Mouse (Mus musculus): ENCODE data around the gene Zc2hc1c. TPM values are rescaled to one million over a fixed set of nuclear protein-coding genes. Genes with fewer than 3 reads are reported as not detected.
A peak's percentile ranks its signal among the peaks of the same experiment; 100 is the strongest.

Zc2hc1c gene
- total and polyA plus RNA-seq, 3 experiments, result 0.04 to 0.39 TPM; not detected in 1

GRCm38 (mm10) chr12:85270319-85270718 lies 18.1 kb upstream of the Zc2hc1c start, which contains the start of gene Mlh3 (continued):
- TF ChIP-seq NRF1 (IDR thresholded peaks at IDR 0.05; ENCODE audit: insufficient read depth, low read depth, low read length, poor library complexity, severe bottlenecking) (peak; percentile 95), TAL1 (IDR thresholded peaks at IDR 0.05; ENCODE audit: low read length) (no peak), SMC3 (IDR thresholded peaks at IDR 0.05; ENCODE audit: low read depth, low read length) (no peak), ETS1 (IDR thresholded peaks at IDR 0.05; ENCODE audit: low read depth, low read length) (no peak), MAFK (IDR thresholded peaks at IDR 0.05; ENCODE audit: borderline replicate concordance, low read depth, low read length) (no peak), EP300 (IDR thresholded peaks at IDR 0.05; ENCODE audit: low read depth in 1 of 2, low read length in 2 of 2) (no peak), SIN3A (IDR thresholded peaks at IDR 0.05; ENCODE audit: low read length) (no peak; the same call in 1 of the 2 replicates), TBP (IDR thresholded peaks at IDR 0.05; ENCODE audit: low read depth, low read length) (no peak), NELFE (IDR thresholded peaks at IDR 0.05; ENCODE audit: low read depth, low read length) (peak; percentile 52), MAZ (IDR thresholded peaks at IDR 0.05; ENCODE audit: low read depth, low read length) (no peak), MYC (IDR thresholded peaks at IDR 0.05; ENCODE audit: low read depth, low read length) (no peak), ZMIZ1 (IDR thresholded peaks at IDR 0.05; ENCODE audit: low read depth, low read length) (0 out of 2 replicates have a peak, but pooled peaks have one; percentile 36), JUND (IDR thresholded peaks at IDR 0.05; ENCODE audit: low read depth, low read length) (no peak), UBTF (IDR thresholded peaks at IDR 0.05; ENCODE audit: borderline replicate concordance, insufficient read depth, low read depth, low read length) (no peak), KAT2A (conservative IDR thresholded peaks at IDR 0.05; ENCODE audit: low read depth, low read length) (no peak), CTCF (IDR thresholded peaks at IDR 0.05 in 2 of 3, conservative IDR thresholded peaks at IDR 0.05 in 1 of 3; ENCODE audit: control insufficient read depth in 1 of 3, insufficient read depth in 1 of 3, low read depth in 2 of 3, low read length in 3 of 3, poor library complexity in 1 of 3, severe bottlenecking in 1 of 3) (0 out of 6 replicates have a peak, but pooled peaks of 1 of the 3 experiments have one; percentile 12), RCOR1 (IDR thresholded peaks at IDR 0.05; ENCODE audit: low read depth, low read length) (no peak), POLR2A (IDR thresholded peaks at IDR 0.05; ENCODE audit: control insufficient read depth in 1 of 2, insufficient read depth in 1 of 2, low read depth in 1 of 2, low read length in 2 of 2, poor library complexity in 1 of 2) (peak; percentile 47 to 70; a peak in 2 of 4 replicates), HCFC1 (IDR thresholded peaks at IDR 0.05; ENCODE audit: low read depth, low read length) (peak; percentile 42; the same call in 1 of the 2 replicates), CHD1 (IDR thresholded peaks at IDR 0.05; ENCODE audit: low read depth, low read length) (no peak), USF1 (IDR thresholded peaks at IDR 0.05; ENCODE audit: low read depth, low read length) (peak; percentile 63; the same call in 1 of the 2 replicates), GABPA (IDR thresholded peaks at IDR 0.05; ENCODE audit: low read depth, low read length) (no peak)

- Histone ChIP-seq H3K36me3 (ENCODE audit: control insufficient read depth in 1 of 2, insufficient read depth in 2 of 2, low read length in 2 of 2) (no peaks in the 10 kb centered on the region), H3K4me1 (ENCODE audit: control insufficient read depth in 1 of 2, insufficient read depth in 2 of 2, low read length in 2 of 2) (no peaks in the 10 kb centered on the region), H3K9me3 (replicated peaks; ENCODE audit: insufficient read depth, low read length) (no peaks in the 10 kb centered on the region), H3K27me3 (ENCODE audit: control insufficient read depth in 1 of 2, insufficient read depth in 2 of 2, low read length in 2 of 2) (no peaks in the 10 kb centered on the region), H3K4me3 (ENCODE audit: control insufficient read depth in 1 of 2, insufficient read depth in 1 of 2, low read depth in 2 of 2, low read length in 2 of 2) (no peak overlapping the region), H3K79me2 (ENCODE audit: control insufficient read depth, insufficient read depth, low read length, poor library complexity) (no peaks in the 10 kb centered on the region; the same call in 1 of the 2 replicates), H3K27ac (ENCODE audit: control insufficient read depth, low read depth, low read length) (no peak overlapping the region), H3K9ac (ENCODE audit: control insufficient read depth, low read depth, low read length, poor library complexity, severe bottlenecking) (no peak overlapping the region)
- no peak for DNase-seq (ENCODE audit: low read depth, low spot score)
- peak in 2 of 3 experiments; percentile 8 to 9; a peak in 1 of 6 replicates for TF ChIP-seq CTCF (IDR thresholded peaks at IDR 0.05 in 2 of 3, conservative IDR thresholded peaks at IDR 0.05 in 1 of 3; ENCODE audit: control insufficient read depth in 1 of 3, insufficient read depth in 1 of 3, low read depth in 2 of 3, low read length in 3 of 3, poor library complexity in 1 of 3, severe bottlenecking in 1 of 3)
- no peak for TF ChIP-seq MYC (IDR thresholded peaks at IDR 0.05; ENCODE audit: low read depth, low read length)
- TF ChIP-seq GABPA (IDR thresholded peaks at IDR 0.05; ENCODE audit: low read depth, low read length), result no peak
- no peak for TF ChIP-seq ZNF384 (IDR thresholded peaks at IDR 0.05; ENCODE audit: low read depth, low read length)
- TF ChIP-seq UBTF (IDR thresholded peaks at IDR 0.05; ENCODE audit: borderline replicate concordance, insufficient read depth, low read depth, low read length), result no peak
These were observed 17.1 kb upstream of the Zc2hc1c start for GRCm38 (mm10) chr12:85271132-85271842.
